Mouse (Mus musculus) CH12.LX (cell line): ENCODE results near the gene Tarbp1. TPM values are rescaled to one million over a fixed set of nuclear protein-coding genes. Genes with fewer than 3 reads are reported as not detected.

ENCODE experiments used
- DNase-seq: peaks from one replicate; pipeline ENCODE4 v3.0.0-alpha.2; 2013; ENCODE audit errors: extremely low read depth
- H3K27ac ChIP-seq: 2 replicates; pipeline ENCODE4 v1.5.1; 2012; ENCODE audit warnings: low read depth, mild to moderate bottlenecking, control low read depth, moderate library complexity; ENCODE audit not compliant: insufficient read depth
- H3K27me3 ChIP-seq: replicated peaks from 2 replicates; pipeline ENCODE3; 2012; ENCODE audit warnings: inconsistent platforms
- H3K36me3 ChIP-seq, 2 experiments: replicated peaks in 1 of 2; 2 replicates each; pipeline versions ENCODE3 to v1.6.1; 2012; ENCODE audit warnings: inconsistent platforms in 1 of 2, low read length in 1 of 2, mild to moderate bottlenecking in 1 of 2, mixed read lengths in 1 of 2, moderate library complexity in 1 of 2; ENCODE audit not compliant: control insufficient read depth in 1 of 2, insufficient read depth in 1 of 2
- H3K4me1 ChIP-seq, 2 experiments: 2 replicates each; pipeline ENCODE4 v1.6.1; 2012; ENCODE audit warnings: inconsistent platforms in 1 of 2, moderate library complexity in 1 of 2; ENCODE audit not compliant: insufficient read depth in 2 of 2, control insufficient read depth in 1 of 2
- H3K4me2 ChIP-seq: 2 replicates; pipeline ENCODE4 v1.6.1; 2012; ENCODE audit warnings: low read depth, mild to moderate bottlenecking, control low read depth; ENCODE audit not compliant: poor library complexity, insufficient read depth, severe bottlenecking
- H3K4me3 ChIP-seq, 3 experiments: fragments of 150-350 bp in 1 of 3; sonication (generic) in 1 of 3; replicated peaks in 1 of 3; 2 replicates each; pipeline versions ENCODE3 to v1.5.1; 2011 to 2012; ENCODE audit warnings: low read depth in 2 of 3, low read length in 2 of 3, mild to moderate bottlenecking in 2 of 3, moderate library complexity in 2 of 3, control low read depth in 1 of 3, improper control_type of control experiment in 1 of 3, inconsistent platforms in 1 of 3, mixed read lengths in 1 of 3; ENCODE audit not compliant: poor library complexity in 1 of 3
- H3K79me2 ChIP-seq: replicated peaks from 2 replicates; pipeline ENCODE4 v1.6.1; 2012; ENCODE audit warnings: mild to moderate bottlenecking, moderate library complexity; ENCODE audit not compliant: control insufficient read depth, poor library complexity, insufficient read depth, severe bottlenecking; ENCODE audit errors: extremely low read depth
- H3K9ac ChIP-seq: 2 replicates; pipeline ENCODE4 v1.6.1; 2012; ENCODE audit warnings: low read depth, mild to moderate bottlenecking, control low read depth, moderate library complexity; ENCODE audit not compliant: insufficient read depth
- H3K9me3 ChIP-seq: replicated peaks from 2 replicates; pipeline ENCODE3; 2012; ENCODE audit warnings: low read length, inconsistent platforms, mixed read lengths
- CTCF ChIP-seq, 2 experiments: IDR thresholded peaks in 1 of 2; conservative IDR thresholded peaks in 1 of 2; 2 replicates each; pipeline ENCODE4 v1.5.1; 2011 to 2012; ENCODE audit warnings: low read depth in 2 of 2, low read length in 2 of 2, improper control_type of control experiment in 1 of 2, inconsistent platforms in 1 of 2, mild to moderate bottlenecking in 1 of 2, moderate library complexity in 1 of 2
- ELF1 ChIP-seq: IDR thresholded peaks from 2 replicates; pipeline ENCODE4 v1.6.1; 2014; ENCODE audit warnings: low read depth, mild to moderate bottlenecking, inconsistent platforms, low read length, improper control_type of control experiment
- GABPA ChIP-seq: IDR thresholded peaks from 2 replicates; pipeline ENCODE4 v1.6.1; 2012; ENCODE audit warnings: low read depth, low read length, improper control_type of control experiment, inconsistent platforms; ENCODE audit not compliant: insufficient replicate concordance
- JUND ChIP-seq: conservative IDR thresholded peaks from 2 replicates; pipeline ENCODE4 v1.6.1; 2011; ENCODE audit warnings: low read depth, low read length, improper control_type of control experiment
- KAT2A ChIP-seq: IDR thresholded peaks from 2 replicates; pipeline ENCODE4 v1.6.1; 2012; ENCODE audit warnings: low read length, improper control_type of control experiment, inconsistent platforms; ENCODE audit not compliant: insufficient replicate concordance
- MAX ChIP-seq: IDR thresholded peaks from 2 replicates; pipeline ENCODE4 v1.6.1; 2011; ENCODE audit warnings: low read length, improper control_type of control experiment
- MAZ ChIP-seq: IDR thresholded peaks from 2 replicates; pipeline ENCODE4 v1.6.1; 2012; ENCODE audit warnings: low read depth, mild to moderate bottlenecking, inconsistent platforms, low read length, improper control_type of control experiment, moderate library complexity
- MEF2A ChIP-seq: IDR thresholded peaks from 2 replicates; pipeline ENCODE4 v1.6.1; 2014; ENCODE audit warnings: low read depth, mild to moderate bottlenecking, inconsistent platforms, low read length, improper control_type of control experiment, borderline replicate concordance
- NELFE ChIP-seq: IDR thresholded peaks from 2 replicates; pipeline ENCODE4 v1.6.1; 2011; ENCODE audit warnings: low read depth, low read length, improper control_type of control experiment
- NRF1 ChIP-seq: IDR thresholded peaks from 2 replicates; pipeline ENCODE4 v1.6.1; 2014; ENCODE audit warnings: low read depth, mild to moderate bottlenecking, inconsistent platforms, low read length, improper control_type of control experiment, moderate library complexity
- POLR2A ChIP-seq: IDR thresholded peaks from 2 replicates; pipeline ENCODE4 v1.6.1; 2011; ENCODE audit warnings: low read depth, mild to moderate bottlenecking, improper control_type of control experiment, low read length
- POLR2AphosphoS2 ChIP-seq: IDR thresholded peaks from 2 replicates; pipeline ENCODE4 v1.6.1; 2011; ENCODE audit warnings: low read depth, low read length, improper control_type of control experiment
- SIN3A ChIP-seq: IDR thresholded peaks from 2 replicates; pipeline ENCODE4 v1.6.1; 2012; ENCODE audit warnings: low read length, improper control_type of control experiment, inconsistent platforms
- TCF12 ChIP-seq: IDR thresholded peaks from 2 replicates; pipeline ENCODE4 v1.6.1; 2014; ENCODE audit warnings: low read depth, mild to moderate bottlenecking, inconsistent platforms, low read length, improper control_type of control experiment
- UBTF ChIP-seq: IDR thresholded peaks from 2 replicates; pipeline ENCODE4 v1.6.1; 2012; ENCODE audit warnings: low read depth, mild to moderate bottlenecking, inconsistent platforms, low read length, improper control_type of control experiment, moderate library complexity
- USF2 ChIP-seq: conservative IDR thresholded peaks from 2 replicates; pipeline ENCODE4 v1.6.1; 2011; ENCODE audit warnings: low read depth, low read length, improper control_type of control experiment
- dilution Hi-C: fragments of 300-500 bp; cut with MboI; formaldehyde crosslinking; loops from 2 replicates; pipeline ENCODE4 v1.14.3; 2020; ENCODE audit warnings: low sequenced_read_pairs; ENCODE audit not compliant: extremely low pct_unique_long_range_greater_than_20kb, extremely low pct_ligation_motif_present
- in situ Hi-C: fragments of 300-500 bp; cut with MboI; formaldehyde crosslinking; loops from 3 replicates; pipeline ENCODE4 v1.14.3; 2019; ENCODE audit warnings: low sequenced_read_pairs, low pct_ligation_motif_present, low pct_unique_long_range_greater_than_20kb, mixed read lengths
- polyA plus RNA-seq: library from polyadenylated mRNA; unstranded; fragments of >175 nt; gene quantifications from 2 replicates; pipeline ENCODE4 v1.2.1, GENCODE M21; 2012; ENCODE audit warnings: low read depth; ENCODE audit not compliant: insufficient read length
- total RNA-seq, 2 experiments: library from RNA; depleted of rRNA; stranded (reverse); fragments of 300-350 nt in 1 of 2; fragments of >200 nt in 1 of 2; gene quantifications; 2 replicates each; pipeline ENCODE4 v1.2.3; 2012 to 2014

The Tarbp1 gene
- total and polyA plus RNA-seq, 3 experiments: 10.3 to 10.7 (median 10.4) TPM

- Histone ChIP-seq H3K27me3 (no peaks in the 10 kb centered on the region), H3K27ac (no peak overlapping the region), H3K9me3 (peaks cover 2% of the 10 kb centered on the region), H3K4me3 (no peak overlapping the region), H3K36me3 (no peaks in the 10 kb centered on the region), H3K9ac (no peak overlapping the region), H3K4me2 (no peak overlapping the region), H3K79me2 (no peaks in the 10 kb centered on the region), H3K4me1 (no peaks in the 10 kb centered on the region)
- dilution Hi-C loops: no loop called here
- TF ChIP-seq POLR2A (no peak), JUND (no peak), SIN3A (no peak), GABPA (no peak), MAZ (no peak)
- DNase-seq: no peak
- in situ Hi-C loops: no loop called here
These were observed 39.4 kb upstream of the Tarbp1 start for GRCm38 (mm10) chr8:126514011-126514964.

DNA sequence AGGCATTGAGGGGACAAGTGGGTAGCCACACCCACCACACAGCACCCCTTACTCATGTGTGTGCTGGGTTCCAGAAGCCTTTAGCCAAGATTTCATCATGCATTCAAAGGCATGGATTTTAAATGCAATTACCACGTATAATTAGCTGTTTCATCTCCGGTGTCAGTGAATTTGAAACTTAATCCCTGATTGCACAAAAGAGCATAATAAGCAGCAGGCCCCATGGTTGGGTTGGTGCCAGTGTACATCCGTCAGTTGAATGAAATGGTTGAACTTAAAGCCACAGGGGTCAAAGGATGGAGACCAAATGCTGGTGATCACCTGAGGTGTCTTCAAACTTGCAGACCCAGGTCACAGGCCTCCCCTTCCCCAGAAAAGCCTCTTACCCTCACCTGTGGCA, 36.0 kb upstream of the Tarbp1 start:
- dilution Hi-C loops (no loop called here), in situ Hi-C loops (no loop called here)
- DNase-seq: no peak
- H3K9me3 ChIP-seq: peaks cover 2% of the 10 kb centered on the region
- TF ChIP-seq UBTF (no peak), MEF2A (no peak), ELF1 (no peak), CTCF (conservative IDR thresholded peaks at IDR 0.05 in 1 of 2, IDR thresholded peaks at IDR 0.05 in 1 of 2; ENCODE audit: low read depth in 2 of 2, low read length in 2 of 2) (no peak), MAX (no peak), POLR2AphosphoS2 (no peak), KAT2A (no peak), GABPA (no peak), USF2 (no peak), TCF12 (no peak), NELFE (no peak), SIN3A (no peak), NRF1 (no peak)
- H3K27me3 ChIP-seq: no peaks in the 10 kb centered on the region
- H3K4me3 ChIP-seq: no peak overlapping the region
- no peaks in the 10 kb centered on the region for H3K36me3 ChIP-seq
- H3K4me2 ChIP-seq: no peak overlapping the region
- no peak overlapping the region for H3K9ac ChIP-seq
- H3K79me2 ChIP-seq: no peaks in the 10 kb centered on the region
- no peak overlapping the region for H3K27ac ChIP-seq
- no peaks in the 10 kb centered on the region for H3K4me1 ChIP-seq
